Mouse (Mus musculus): Measurements from ENCODE around the gene Smok2a.
"Not testable (repeated sequence)": the region's sequence is repeated elsewhere in the genome, so short reads cannot be mapped to it uniquely, and the experiment has no call there.

DNA sequence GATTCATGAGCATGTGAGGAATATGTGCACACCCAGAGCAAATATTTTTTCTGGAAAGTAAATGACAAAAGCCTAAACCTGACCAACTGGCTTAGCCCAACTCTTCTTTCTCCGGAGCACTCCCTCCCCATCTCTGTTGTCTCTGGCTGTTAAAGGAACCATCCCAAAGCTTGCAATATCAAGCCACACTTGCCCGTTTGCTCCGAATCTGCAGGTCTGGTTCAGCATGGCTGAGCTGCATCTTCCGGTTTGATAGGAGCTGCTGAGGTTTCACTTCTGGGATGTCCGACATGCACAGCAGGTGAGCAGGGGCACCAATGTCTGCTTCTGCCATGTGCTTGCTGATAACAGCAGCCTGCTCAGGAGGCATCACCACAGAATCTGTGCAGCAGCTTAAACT lies 40.5 kb upstream of the Smok2a start:
- not testable (repeated sequence) for TF ChIP-seq CTCF, EP300 (IDR thresholded peaks at IDR 0.05; ENCODE audit: low read depth)
